In the genomic region with DNA sequence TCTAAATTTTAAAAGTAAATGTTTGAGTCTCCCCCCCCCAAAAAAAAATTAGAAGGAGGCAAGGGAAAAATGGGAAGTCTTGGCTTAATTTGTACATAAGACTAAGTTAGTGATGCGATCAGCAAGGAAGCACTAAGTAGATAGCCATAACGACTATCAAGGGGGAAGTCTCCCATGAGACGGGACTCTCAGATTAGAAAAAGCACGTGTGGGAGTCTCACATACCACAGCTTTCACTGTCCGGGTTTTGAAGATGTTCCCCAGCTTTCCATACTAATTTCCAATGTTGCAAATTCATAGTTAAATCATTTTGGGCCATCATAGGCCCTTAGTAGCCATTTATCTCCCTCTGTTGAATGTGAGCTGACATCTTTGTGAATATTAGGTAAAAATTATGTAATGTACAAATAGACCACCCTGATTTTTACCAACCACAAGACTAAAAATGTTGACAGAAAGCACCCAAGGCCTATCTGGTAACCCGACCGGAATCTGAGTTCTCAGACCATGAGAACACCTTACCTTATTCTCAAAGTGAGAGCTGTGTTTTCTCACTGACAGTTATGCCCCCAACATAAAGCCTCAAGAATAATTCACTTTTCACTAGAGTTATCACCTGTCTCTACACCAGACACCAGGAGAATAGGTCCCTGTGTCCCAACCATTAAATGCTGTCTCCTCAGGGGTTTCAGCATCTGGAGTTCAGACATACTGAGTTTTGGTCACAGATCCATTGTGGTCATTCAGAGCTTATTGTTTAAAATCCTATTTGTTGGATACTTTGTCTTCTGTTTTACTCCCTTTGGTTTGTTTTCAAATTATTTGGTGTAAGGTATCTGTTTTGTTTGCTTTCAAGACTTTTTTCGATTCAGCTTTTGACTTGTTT, we compare ENCODE assay signal across 25 mouse cellular contexts. TPM values are rescaled to one million over a fixed set of nuclear protein-coding genes. Genes with fewer than 3 reads are reported as not detected.
DNase-seq lines count a peak whose midpoint lies in the region; TF ChIP-seq lines count a peak whose summit lies in the region.
"Had no signal": no experiment of that assay in that cellular context is flagged by ENCODE, and none has a peak within 500 bp of the region (broad histone marks: within the 10 kb centered on the region; RNA-seq: fewer than 3 reads in every experiment).

No protein-coding gene starts in this region.

- DNase-seq in A20 (ENCODE audit: low read depth, low spot score) (peak; percentile 70), CH12.LX (ENCODE audit: extremely low read depth) (peak; percentile 35)
- no peak for DNase-seq in testis, postnatal 10 days (ENCODE audit: low spot score)
- no peak for DNase-seq in embryo, embryonic 10.5 days (ENCODE audit: low spot score)
- DNase-seq in kidney, postnatal 36 days: no peak
- no peak for DNase-seq in thymus, postnatal 14 days
- DNase-seq: adrenal gland, adult 8-10 months; adrenal gland, postnatal 14 days; adrenal gland, postnatal 36 days; cerebellum, adult 11-12 months; cerebellum, adult 2 months; cerebellum, adult 9-10 months; cerebellum, postnatal 10 days; cerebellum, postnatal 25 days; embryo, embryonic 11 days; forebrain, postnatal 0 days had no signal

- dilution Hi-C loops in CH12.LX (cut with MboI; ENCODE audit: extremely low pct_ligation_motif_present, extremely low pct_unique_long_range_greater_than_20kb, low sequenced_read_pairs): no loop called here

- no peak for TF ChIP-seq EP300 in CH12.LX (IDR thresholded peaks at IDR 0.05; ENCODE audit: low read length)

- in situ Hi-C loops in CH12.LX (cut with MboI; ENCODE audit: low pct_ligation_motif_present, low pct_unique_long_range_greater_than_20kb, low sequenced_read_pairs): loop anchor here (10.0 to 25.0 kb wide), 2 partner anchors 142 to 240 kb away; no protein-coding TSS in a partner anchor

- H3K27me3 ChIP-seq in CH12.LX (replicated peaks): peaks cover 12% of the 10 kb centered on the region
- no peaks in the 10 kb centered on the region for H3K27me3 ChIP-seq in myocyte (ENCODE audit: control insufficient read depth, insufficient read depth, insufficient read length)
- H3K27me3 ChIP-seq: embryonic facial prominence, embryonic 13.5 days; embryonic facial prominence, embryonic 15.5 days; forebrain, embryonic 12.5 days; forebrain, embryonic 15.5 days; Patski had no signal

- TF ChIP-seq RAD21 in CH12.LX (IDR thresholded peaks at IDR 0.05; ENCODE audit: low read depth, low read length): no peak

- no peaks in the 10 kb centered on the region for H3K79me2 ChIP-seq in CH12.LX (replicated peaks; ENCODE audit: control insufficient read depth, extremely low read depth, insufficient read depth, poor library complexity, severe bottlenecking)
- H3K79me2 ChIP-seq in myocyte (ENCODE audit: control insufficient read depth, insufficient read depth): no peaks in the 10 kb centered on the region

- peaks cover 11% of the 10 kb centered on the region for H3K9me3 ChIP-seq in CH12.LX (replicated peaks; ENCODE audit: low read length)
- H3K9me3 ChIP-seq: embryonic facial prominence, embryonic 13.5 days; embryonic facial prominence, embryonic 15.5 days; forebrain, embryonic 10.5 days; forebrain, embryonic 12.5 days; forebrain, embryonic 15.5 days had no signal

- H3K36me3 ChIP-seq in CH12.LX (replicated peaks in 1 of 2; ENCODE audit: control insufficient read depth in 1 of 2, insufficient read depth in 1 of 2, low read length in 1 of 2) (peaks cover 2 to 13% of the 10 kb centered on the region in 2 experiments), myocyte (ENCODE audit: control insufficient read depth, insufficient read depth) (no peaks in the 10 kb centered on the region)
- H3K36me3 ChIP-seq: embryonic facial prominence, embryonic 15.5 days; forebrain, embryonic 12.5 days; forebrain, embryonic 15.5 days had no signal

- H3K27ac ChIP-seq in CH12.LX (ENCODE audit: insufficient read depth, low read depth): no peak overlapping the region
- H3K27ac ChIP-seq in bone marrow macrophage, adult 2 months (ENCODE audit: insufficient read depth, low read depth, low read length): peak overlapping the region; percentile 86
- H3K27ac ChIP-seq: embryonic facial prominence, embryonic 13.5 days; embryonic facial prominence, embryonic 15.5 days; forebrain, embryonic 10.5 days; forebrain, embryonic 12.5 days; forebrain, embryonic 15.5 days had no signal

- peaks cover 2 to 23% of the 10 kb centered on the region in 2 experiments; a peak in 3 of 4 replicates for H3K4me1 ChIP-seq in CH12.LX (ENCODE audit: control insufficient read depth in 1 of 2, insufficient read depth in 2 of 2)
- peaks cover 17% of the 10 kb centered on the region for H3K4me1 ChIP-seq in bone marrow macrophage, adult 2 months (ENCODE audit: control insufficient read depth, insufficient read depth, low read length)
- H3K4me1 ChIP-seq: embryonic facial prominence, embryonic 13.5 days; embryonic facial prominence, embryonic 15.5 days; forebrain, embryonic 10.5 days; forebrain, embryonic 12.5 days; forebrain, embryonic 15.5 days had no signal

- no peak overlapping the region for H3K4me3 ChIP-seq in CH12.LX (replicated peaks in 1 of 3; ENCODE audit: low read depth in 2 of 3, low read length in 2 of 3, poor library complexity in 1 of 3)
- H3K4me3 ChIP-seq in bone marrow macrophage, adult 2 months (ENCODE audit: insufficient read depth, low read length): peak overlapping the region; percentile 14
- no peak overlapping the region for H3K4me3 ChIP-seq in myocyte
- H3K4me3 ChIP-seq: embryonic facial prominence, embryonic 13.5 days; embryonic facial prominence, embryonic 15.5 days; erythroblast, embryonic 14.5 days; forebrain, embryonic 10.5 days; forebrain, embryonic 12.5 days; forebrain, embryonic 15.5 days had no signal

- no peak overlapping the region for H3K9ac ChIP-seq in CH12.LX (ENCODE audit: insufficient read depth, low read depth)
- H3K9ac ChIP-seq: embryonic facial prominence, embryonic 13.5 days; embryonic facial prominence, embryonic 15.5 days; forebrain, embryonic 12.5 days; forebrain, embryonic 15.5 days; forebrain, postnatal 0 days had no signal

- TF ChIP-seq POLR2A in CH12.LX (IDR thresholded peaks at IDR 0.05; ENCODE audit: low read depth, low read length) (no peak), myocyte (IDR thresholded peaks at IDR 0.05; ENCODE audit: insufficient read length, low read depth) (no peak)
- TF ChIP-seq POLR2A in bone marrow macrophage, adult 2 months (IDR thresholded peaks at IDR 0.05; ENCODE audit: borderline replicate concordance, low read depth, low read length): no peak

- no peak for TF ChIP-seq CTCF in CH12.LX (conservative IDR thresholded peaks at IDR 0.05 in 1 of 2, IDR thresholded peaks at IDR 0.05 in 1 of 2; ENCODE audit: low read depth in 2 of 2, low read length in 2 of 2)
- no peak for TF ChIP-seq CTCF in bone marrow macrophage, adult 2 months (IDR thresholded peaks at IDR 0.05; ENCODE audit: low read depth, low read length)

- peak overlapping the region; percentile 61; the same call in 1 of the 2 replicates for H3K4me2 ChIP-seq in CH12.LX (ENCODE audit: insufficient read depth, low read depth, poor library complexity, severe bottlenecking)
- peak overlapping the region; percentile 70 for H3K4me2 ChIP-seq in myocyte (ENCODE audit: low read depth)
- H3K4me2 ChIP-seq: embryonic facial prominence, embryonic 13.5 days; embryonic facial prominence, embryonic 15.5 days; forebrain, embryonic 12.5 days; forebrain, embryonic 15.5 days had no signal

- H3ac ChIP-seq in myocyte (ENCODE audit: control insufficient read depth, insufficient read length): no peak overlapping the region

TF ChIP-seq in CH12.LX, 34 proteins besides CTCF, POLR2A, EP300 and RAD21:
- TF ChIP-seq ETS1 (conservative IDR thresholded peaks at IDR 0.05; ENCODE audit: low read depth, low read length) (no peak; the same call in 1 of the 2 replicates), NELFE (IDR thresholded peaks at IDR 0.05; ENCODE audit: low read depth, low read length) (no peak), MYC (IDR thresholded peaks at IDR 0.05; ENCODE audit: low read depth, low read length) (peak; percentile 32; the same call in 1 of the 2 replicates), MAX (IDR thresholded peaks at IDR 0.05; ENCODE audit: low read length) (peak; percentile 58; the same call in 1 of the 2 replicates), IRF4 (IDR thresholded peaks at IDR 0.05; ENCODE audit: low read depth, low read length) (no peak), BHLHE40 (IDR thresholded peaks at IDR 0.05; ENCODE audit: low read depth, low read length) (peak; percentile 84), ZNF384 (IDR thresholded peaks at IDR 0.05; ENCODE audit: low read depth, low read length) (no peak), NRF1 (IDR thresholded peaks at IDR 0.05; ENCODE audit: low read depth, low read length) (no peak)

TF ChIP-seq in myocyte, 11 proteins besides CTCF, POLR2A, EP300 and RAD21:
- TF ChIP-seq MAX (IDR thresholded peaks at IDR 0.05; ENCODE audit: low read depth): no peak
- no peak for TF ChIP-seq CEBPB (IDR thresholded peaks at IDR 0.05; ENCODE audit: insufficient read depth, poor library complexity, severe bottlenecking)
- TF ChIP-seq SRF (IDR thresholded peaks at IDR 0.05; ENCODE audit: control insufficient read depth, insufficient read length, low read depth): no peak
TF ChIP-seq in myocyte: peak in this region for 0.

RNA-seq across cellular contexts. Expression of a gene that starts 16.1 kb away (rescaled TPM):
- total RNA-seq in CH12.LX (2012; rRNA removed) (26.0 and 32.9 TPM in 2 replicates), CH12.LX (2014; rRNA removed) (54.3 and 63.0 TPM in 2 replicates)
- polyA plus RNA-seq in CH12.LX (2012; ENCODE audit: insufficient read length, low read depth) (18.7 and 21.1 TPM in 2 replicates), myocyte (2012; fragmentation: generic; extraction: Trizol) (19.1 TPM)
- 15.7 and 18.3 TPM in 2 replicates for polyA plus RNA-seq in bone marrow macrophage, adult 2 months (2012; ENCODE audit: insufficient read depth, insufficient read length, missing spikeins)

RNA-seq across cellular contexts. Expression of a gene that starts 33.1 kb away (rescaled TPM):
- total RNA-seq in CH12.LX (2012; rRNA removed): 26.1 and 31.1 TPM in 2 replicates
- 26.7 and 32.0 TPM in 2 replicates for total RNA-seq in CH12.LX (2014; rRNA removed)
- polyA plus RNA-seq in CH12.LX (2012; ENCODE audit: insufficient read length, low read depth): 45.3 and 70.1 TPM in 2 replicates
- 64.5 and 72.6 TPM in 2 replicates for polyA plus RNA-seq in bone marrow macrophage, adult 2 months (2012; ENCODE audit: insufficient read depth, insufficient read length, missing spikeins)
- 41.3 TPM for polyA plus RNA-seq in myocyte (2012; fragmentation: generic; extraction: Trizol)

Comparison
In these comparisons a context has a peak if more than half of its experiments do, and no peak if none do; other contexts are left out.
1. DNase-seq: peak in A20 (single experiment) and CH12.LX (single experiment); none in testis, postnatal 10 days (single experiment), embryo, embryonic 10.5 days (single experiment), kidney, postnatal 36 days (0 of 2) and thymus, postnatal 14 days (single experiment).